Mouse (Mus musculus) adrenal gland, adult 2 months (tissue): ENCODE data around the gene Trpt1. TPM values are rescaled to one million over a fixed set of nuclear protein-coding genes. Genes with fewer than 3 reads are reported as not detected.

Experiments used
- DNase-seq: peaks from one replicate; pipeline ENCODE4 v3.0.0; 2021
- long read RNA-seq: library from polyadenylated mRNA; stranded (forward); transcript quantifications from one replicate; pipeline ENCODE4 v2.0.0, GENCODE M21; 2021
- polyA plus RNA-seq: library from polyadenylated mRNA; depleted of rRNA; stranded (reverse); fragments of >200 nt; gene quantifications from 2 replicates; pipeline ENCODE4 v1.2.3, GENCODE M21; 2012; rRNA removed
- total RNA-seq, 2 experiments: library from RNA; stranded (reverse); gene quantifications; 2 replicates each; pipeline ENCODE4 v1.2.3; 2021

Trpt1 gene
- total RNA-seq = 10 to 100 TPM; 11.5 to 16.3 TPM
- 18.1 and 20.3 TPM in 2 replicates for polyA plus RNA-seq
- long read RNA-seq, transcript Trpt1-201 (7 exons, 1,103 nt) = major isoform, 5 of 11 reads
- long read RNA-seq, partial matches to known transcripts = 0 of 11 reads
- long read RNA-seq, other reads (novel, unspliced or antisense) = 5 of 11 reads

GRCm38 (mm10) chr19:6996006-6996405 lies at the start of gene Trpt1, which contains the start of gene Nudt22:
Trpt1 (plus strand) TSS chr19:6996131.
Nudt22 (minus strand) TSS chr19:6996117.
- DNase-seq = peak; percentile 95

DNA sequence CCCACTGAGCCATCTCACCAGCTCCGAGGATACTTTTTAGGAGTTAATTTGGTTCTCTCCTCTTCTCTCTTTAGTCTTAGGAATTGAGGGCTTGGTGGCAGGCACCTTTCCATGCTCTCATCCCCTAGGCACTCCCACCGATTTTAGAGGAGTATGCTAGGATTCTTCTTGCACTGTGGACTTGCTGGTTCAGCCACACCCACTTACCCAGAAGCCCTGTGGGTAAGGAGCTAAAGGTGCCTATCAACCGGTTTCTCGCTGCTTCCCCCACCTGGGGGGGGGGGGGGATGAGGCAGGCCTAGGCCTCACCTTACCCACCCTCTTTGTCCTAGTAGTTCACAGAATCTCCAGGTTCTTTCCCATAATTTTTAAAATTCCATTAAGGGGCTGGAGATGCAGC lies 48.2 kb upstream of the Trpt1 start:
- no peak for DNase-seq

DNA sequence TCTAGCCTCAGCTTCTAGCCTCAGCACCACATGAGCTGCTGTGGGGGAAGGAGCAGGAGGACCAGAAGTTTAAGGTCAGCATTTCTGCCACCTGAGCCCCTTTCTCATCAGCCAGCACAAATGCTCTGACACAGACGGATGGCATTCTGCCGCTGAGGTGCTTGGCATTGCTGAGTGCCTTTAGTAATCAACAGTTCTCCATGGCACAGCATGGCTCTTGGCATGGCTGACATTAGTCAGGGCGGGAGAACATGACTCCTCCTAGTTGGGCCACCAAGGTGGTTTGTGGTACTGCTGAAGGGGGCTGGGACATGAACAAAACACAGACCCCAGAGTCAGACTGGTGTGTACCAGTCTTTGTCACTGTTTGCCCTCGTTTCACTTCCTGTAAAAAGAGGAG lies 47.7 kb upstream of the Trpt1 start:
- peak; percentile 14 for DNase-seq

GRCm38 (mm10) chr19:6949532-6949931 lies 46.4 kb upstream of the Trpt1 start:
- DNase-seq = no peak

- no peak for DNase-seq
Observed at GRCm38 (mm10) chr19:6949951-6950350, 46.0 kb upstream of the Trpt1 start.

DNA sequence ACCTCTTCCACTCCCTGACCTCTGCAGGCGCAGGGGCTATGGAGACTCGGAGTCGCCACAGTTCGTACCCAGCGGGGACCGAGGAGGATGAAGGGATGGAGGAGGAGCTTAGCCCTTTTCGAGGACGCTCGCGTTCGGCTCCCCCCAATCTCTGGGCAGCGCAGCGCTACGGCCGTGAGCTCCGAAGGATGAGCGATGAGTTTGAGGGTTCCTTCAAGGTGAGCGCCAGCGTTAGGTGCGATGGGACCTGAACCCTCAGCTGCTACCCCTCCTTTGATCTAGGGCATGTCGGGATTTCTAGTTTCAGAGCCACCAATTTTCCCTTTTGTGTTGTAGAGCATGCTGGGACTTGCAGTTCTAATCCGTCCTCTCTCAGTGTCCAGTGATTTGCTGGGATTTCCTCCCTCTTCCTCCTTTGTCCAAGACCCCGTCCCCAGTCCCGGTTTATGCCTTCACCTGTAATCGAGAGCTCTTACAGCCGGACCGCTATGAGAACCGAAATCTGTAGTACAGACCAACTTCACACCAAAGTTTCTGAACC lies 45.2 kb upstream of the Trpt1 start:
- peak; percentile 82 for DNase-seq

DNA sequence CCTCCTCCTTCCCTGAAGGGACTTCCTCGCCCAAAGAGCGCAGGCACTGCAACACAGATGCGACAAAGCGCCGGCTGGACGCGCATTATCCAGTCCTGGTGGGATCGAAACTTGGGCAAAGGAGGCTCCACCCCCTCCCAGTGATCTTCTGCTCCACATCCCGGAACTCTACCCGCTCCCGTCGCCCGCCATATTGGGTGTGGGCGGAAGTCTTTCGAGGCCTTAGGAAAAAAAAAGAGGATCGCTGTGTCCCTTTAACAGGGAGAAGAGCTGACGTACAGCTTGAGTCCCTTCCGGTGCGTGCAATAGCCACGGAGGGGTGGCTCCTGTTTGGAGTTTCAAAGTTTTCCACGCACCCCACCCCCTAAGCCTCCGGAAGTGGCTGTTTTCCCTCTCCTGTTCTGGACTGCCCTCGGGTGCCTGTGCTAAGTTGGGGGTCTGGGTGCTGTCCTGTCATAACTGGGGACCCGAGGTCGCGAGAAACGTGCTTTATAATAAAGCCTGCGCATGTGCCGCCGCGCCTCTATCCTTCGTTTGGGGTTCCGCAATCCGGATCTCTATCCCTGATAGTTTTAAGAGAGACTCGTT lies 44.5 kb upstream of the Trpt1 start:
- peak; percentile 98 for DNase-seq

- DNase-seq = peak; percentile 94
Observed at GRCm38 (mm10) chr19:6951994-6952711, 43.8 kb upstream of the Trpt1 start.

DNA sequence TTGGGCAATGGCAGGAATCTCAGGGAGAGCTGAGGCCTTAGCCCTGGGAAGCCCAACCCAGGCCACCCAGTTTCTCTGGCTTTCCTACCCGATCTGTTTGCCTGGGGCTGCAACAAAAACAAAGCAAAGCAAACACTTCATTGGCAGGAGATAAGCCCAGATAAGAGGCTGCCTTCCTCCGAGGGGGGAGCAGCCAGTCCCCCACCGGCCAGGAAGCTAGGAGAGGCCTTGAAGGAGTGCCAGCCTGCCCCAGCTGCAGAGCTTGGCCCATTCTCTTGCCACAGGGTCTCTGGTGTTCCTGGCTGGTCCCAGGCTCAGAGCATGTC lies 43.3 kb upstream of the Trpt1 start:
- DNase-seq = peak; percentile 90

DNA sequence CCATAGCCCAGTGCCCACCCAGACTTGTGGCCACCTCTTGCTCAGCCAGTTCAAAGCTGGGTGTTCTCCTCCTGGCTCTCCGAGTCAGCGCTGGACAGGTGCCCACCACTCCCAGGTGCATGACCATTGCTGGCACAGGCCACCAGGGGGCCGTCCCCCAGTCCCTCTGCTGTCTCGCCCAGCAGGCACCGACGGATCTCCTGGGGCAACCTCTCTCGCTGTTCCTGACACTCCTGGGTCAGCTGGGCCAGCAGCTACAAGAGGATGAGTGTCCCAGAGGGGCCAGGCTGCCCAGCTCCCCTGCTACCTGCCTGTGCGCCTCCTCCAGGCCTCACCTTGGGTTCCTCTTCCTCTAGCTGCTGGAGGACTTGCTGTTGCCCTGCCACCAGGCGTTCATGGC lies 41.9 kb upstream of the Trpt1 start:
- peak; percentile 61 for DNase-seq

DNA sequence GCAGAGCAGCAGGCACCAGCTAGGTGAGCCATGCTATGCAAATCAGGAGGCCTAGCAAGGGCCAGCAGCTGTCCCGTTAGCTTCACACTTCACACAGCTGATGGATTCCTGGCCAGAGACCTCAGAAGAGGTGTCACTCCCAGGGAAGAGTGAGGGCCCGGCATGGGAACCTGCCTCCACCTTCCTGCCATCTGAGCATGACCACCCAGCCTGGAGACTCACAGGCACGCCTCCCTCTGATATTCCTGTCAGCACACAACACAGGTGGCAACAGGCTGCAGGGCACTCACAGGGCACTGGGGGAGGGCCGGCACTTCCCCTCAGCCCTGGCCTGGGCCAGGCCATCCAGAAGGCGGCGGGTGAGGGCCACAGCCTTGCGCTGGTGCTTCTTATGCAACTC lies 40.5 kb upstream of the Trpt1 start:
- peak; percentile 9 for DNase-seq

DNA sequence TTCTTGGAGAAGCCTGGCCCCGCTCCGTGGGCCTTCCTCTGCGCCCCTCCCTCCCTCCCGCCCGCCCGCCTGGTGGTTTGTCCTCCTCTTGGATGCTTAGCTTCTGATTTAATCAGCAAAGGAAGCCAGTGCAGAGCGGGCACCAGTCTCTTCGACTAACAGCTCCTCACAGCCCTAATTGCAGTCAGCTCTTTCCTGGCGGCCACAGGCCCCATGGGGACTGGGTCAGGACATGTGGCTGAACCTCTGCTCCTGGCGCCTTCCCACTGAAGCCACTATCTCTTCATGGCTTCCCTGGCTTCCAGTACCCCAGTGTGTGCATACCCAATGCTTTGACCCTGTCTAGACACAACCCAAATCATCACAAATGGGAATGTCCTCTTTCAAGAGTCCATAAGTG lies 39.5 kb upstream of the Trpt1 start:
- DNase-seq = peak; percentile 36

- DNase-seq = peak; percentile 56
Observed at GRCm38 (mm10) chr19:6968491-6969271, 27.2 kb upstream of the Trpt1 start.

DNA sequence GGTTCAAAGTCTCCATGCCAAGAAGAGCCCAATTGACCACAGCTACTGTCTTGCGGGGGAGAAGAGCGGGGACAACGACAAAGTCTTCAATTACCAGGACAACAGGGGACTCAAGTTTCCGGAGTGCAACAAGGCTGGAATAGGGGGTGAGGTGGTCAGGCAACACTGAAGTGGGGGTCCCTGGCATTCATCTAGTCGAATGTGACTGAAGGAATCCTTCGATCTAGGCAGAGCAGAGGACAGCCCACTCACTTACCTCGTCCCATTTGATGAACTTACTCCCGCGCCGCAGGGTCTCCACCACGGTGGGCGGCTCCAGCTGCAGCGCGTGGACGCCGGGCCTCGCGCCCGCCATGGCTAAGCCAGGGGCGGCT lies 26.7 kb upstream of the Trpt1 start:
- DNase-seq = no peak

- DNase-seq = peak; percentile 89
Observed at GRCm38 (mm10) chr19:6969665-6970381, 26.1 kb upstream of the Trpt1 start.

GRCm38 (mm10) chr19:6970460-6971085 lies 25.4 kb upstream of the Trpt1 start:
- peak; percentile 62 for DNase-seq

DNA sequence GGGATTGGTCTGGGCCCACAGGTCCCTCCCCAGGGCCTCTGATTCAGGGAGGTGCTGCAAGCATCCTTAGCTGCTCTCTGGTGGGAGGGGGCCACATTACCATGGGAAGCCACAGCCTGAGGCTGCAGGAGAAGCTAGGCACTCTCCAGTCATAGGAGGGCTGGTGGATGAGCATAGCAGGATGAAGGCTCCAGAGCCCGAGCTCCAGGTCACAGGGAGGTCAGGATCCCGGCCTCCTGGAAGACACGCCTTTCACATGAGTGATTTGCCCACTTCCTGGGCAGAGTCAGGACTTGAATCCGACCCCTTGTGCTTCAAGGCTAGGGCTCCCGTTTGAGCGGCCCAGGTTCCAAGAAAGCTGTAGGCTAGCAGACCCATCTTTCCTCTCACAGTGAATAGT lies 24.3 kb upstream of the Trpt1 start:
- DNase-seq = no peak

DNA sequence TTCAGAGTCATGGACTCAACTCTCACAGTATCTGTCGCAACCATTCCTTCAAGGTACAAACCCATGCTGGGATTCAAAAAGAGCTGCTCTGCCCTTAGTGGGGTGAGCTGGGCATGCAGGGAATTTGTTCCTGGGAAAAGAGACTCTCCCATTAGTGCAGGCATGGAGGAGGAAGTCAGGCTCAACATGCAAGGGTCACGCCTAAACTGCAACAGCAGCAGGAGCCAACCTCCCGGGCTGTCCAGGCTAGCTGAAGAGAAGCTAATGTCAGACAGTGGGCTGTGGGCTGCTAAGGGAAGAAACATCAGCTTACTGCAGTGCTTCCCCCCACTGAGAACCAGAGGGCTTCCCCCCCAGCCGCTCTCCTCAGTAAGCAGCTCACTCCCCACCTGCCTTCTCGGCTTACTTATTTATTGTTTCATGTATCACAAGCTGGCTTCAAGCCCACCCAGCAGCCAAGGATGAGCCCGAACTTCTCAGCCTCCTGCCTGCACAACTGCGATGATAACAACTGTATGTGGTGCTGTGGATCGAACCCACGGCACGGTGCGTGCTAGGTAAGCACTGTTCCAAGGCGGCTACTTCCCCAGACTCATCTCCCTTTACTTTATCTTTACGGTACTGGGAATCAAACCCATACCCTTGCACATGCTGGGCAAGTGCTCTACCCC lies 23.5 kb upstream of the Trpt1 start:
- DNase-seq = no peak

DNA sequence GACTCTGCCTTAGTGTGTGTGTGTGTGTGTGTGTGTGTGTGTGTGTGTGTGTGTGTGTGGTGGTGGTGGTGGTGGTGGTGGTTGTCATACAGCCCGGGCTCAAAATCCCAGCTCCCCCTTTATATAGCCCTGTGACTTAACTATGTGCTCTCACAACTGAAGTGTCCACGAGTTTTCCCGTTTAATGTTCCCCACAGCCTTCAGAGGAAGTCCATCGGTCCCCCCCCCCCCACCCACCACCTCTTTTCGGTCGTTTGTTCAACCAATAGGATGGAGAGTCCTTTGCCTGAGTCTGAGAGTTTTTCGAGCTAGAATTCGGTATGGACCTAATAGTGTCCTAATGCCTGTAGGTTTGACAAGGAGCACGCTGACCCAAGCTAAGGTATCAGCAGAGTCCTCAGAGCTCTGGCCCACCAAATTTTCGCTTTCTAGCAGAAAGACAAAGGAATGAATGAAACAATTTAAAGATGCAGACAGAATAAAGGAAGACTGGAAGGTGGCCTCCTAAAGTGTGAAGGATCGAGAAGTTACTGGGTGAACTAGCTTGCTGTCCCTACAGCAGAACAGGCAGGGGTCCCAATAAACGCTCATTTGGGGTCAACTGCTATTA lies 22.2 kb upstream of the Trpt1 start:
- no peak for DNase-seq
